Mouse (Mus musculus): ENCODE results near the gene Lmln.

DNA sequence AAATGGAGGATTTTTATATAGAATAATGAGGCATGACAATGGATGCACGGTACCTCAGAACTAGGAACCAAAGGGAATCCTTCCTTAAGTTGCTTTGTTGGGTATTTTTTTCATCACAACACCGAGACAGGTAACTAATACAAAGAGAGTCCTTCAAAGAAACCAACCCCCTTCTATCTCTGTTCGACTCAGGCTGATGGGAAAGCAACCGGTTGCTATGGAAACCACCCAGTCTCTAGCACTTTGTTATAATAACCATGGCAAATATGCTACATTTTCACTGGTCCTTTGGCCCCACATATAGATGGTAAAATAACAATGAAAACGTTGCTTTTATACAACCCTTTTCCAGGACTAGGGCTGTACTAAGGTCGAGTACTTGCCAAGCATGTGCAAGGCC is 109.5 kb downstream of the Lmln start:
- TF ChIP-seq GATA1 (IDR thresholded peaks at IDR 0.05; ENCODE audit: borderline replicate concordance, low read length), result no peak
- no peak for TF ChIP-seq FLI1 (IDR thresholded peaks at IDR 0.05; ENCODE audit: low read length)
